Mouse (Mus musculus) liver, embryonic 16.5 days (tissue): ENCODE measurements around the gene Marveld1. TPM values are rescaled to one million over a fixed set of nuclear protein-coding genes. Genes with fewer than 3 reads are reported as not detected.
A peak's percentile ranks its signal among the peaks of the same experiment; 100 is the strongest.

ENCODE experiments used
- ATAC-seq: fragments of 200-750 bp; cut with Nextera tagmentation; 2 replicates; pipeline ENCODE4 v1.8.0; 2017; ENCODE audit warnings: low read depth, mild to moderate bottlenecking, moderate number of reproducible peaks, moderate library complexity
- H3K27ac ChIP-seq: fragments of 300-500 bp; sonication (generic); 2 replicates; pipeline ENCODE4 v1.5.1; 2014; ENCODE audit warnings: mild to moderate bottlenecking, low read length
- H3K27me3 ChIP-seq: fragments of 300-500 bp; sonication (generic); 2 replicates; pipeline ENCODE4 v1.6.1; 2014; ENCODE audit warnings: low read depth, low read length, mixed read lengths; ENCODE audit not compliant: control insufficient read depth, insufficient read depth
- H3K36me3 ChIP-seq: fragments of 300-500 bp; sonication (generic); 2 replicates; pipeline ENCODE4 v1.6.1; 2014; ENCODE audit warnings: mild to moderate bottlenecking; ENCODE audit not compliant: control insufficient read depth, insufficient read depth
- H3K4me1 ChIP-seq: fragments of 300-500 bp; sonication (generic); 2 replicates; pipeline ENCODE4 v1.6.1; 2014; ENCODE audit warnings: low read depth, low read length, mixed read lengths; ENCODE audit not compliant: control insufficient read depth
- H3K4me2 ChIP-seq: fragments of 300-500 bp; sonication (generic); 2 replicates; pipeline ENCODE4 v1.6.1; 2014; ENCODE audit warnings: low read depth, low read length, mixed read lengths
- H3K4me3 ChIP-seq: fragments of 300-500 bp; sonication (generic); 2 replicates; pipeline ENCODE4 v1.5.1; 2014; ENCODE audit warnings: low read depth, mild to moderate bottlenecking, low read length
- H3K9ac ChIP-seq: fragments of 300-500 bp; sonication (generic); 2 replicates; pipeline ENCODE4 v1.6.1; 2014; ENCODE audit warnings: low read depth, low read length
- H3K9me3 ChIP-seq: fragments of 300-500 bp; sonication (generic); replicated peaks from 2 replicates; pipeline ENCODE4 v1.6.1; 2016; ENCODE audit warnings: low read length; ENCODE audit not compliant: control insufficient read depth
- WGBS: fragments of 180-500 bp; shearing (Covaris S2); extraction: QIAGEN DNeasy Blood & Tissue Kit; methylation state at CpG from one replicate; pipeline ENCODE4 v1.1.7; 2014; ENCODE audit not compliant: insufficient replicate concordance; 5-methylcytosine and 5-hydroxymethylcytosine counted together
- polyA plus RNA-seq: library from polyadenylated mRNA; unstranded; fragments of >200 nt; fragmentation: Nextera tagmentation; extraction: Ambion mirVana; gene quantifications from 2 replicates; pipeline ENCODE4 v1.2.1, GENCODE M21; 2015

Gene Marveld1
- 2.0 TPM in 2 replicates for polyA plus RNA-seq

GRCm38 (mm10) chr19:42147170-42147768 lies at the start of gene Marveld1:
Gene Marveld1, plus strand, starts transcription at chr19:42147400.
- Histone ChIP-seq H3K9me3 (no peaks in the 10 kb centered on the region), H3K27me3 (peaks cover 36% of the 10 kb centered on the region), H3K9ac (peak within 1 kb of the TSS; percentile 65), H3K36me3 (no peaks in the 10 kb centered on the region), H3K27ac (peak within 1 kb of the TSS; percentile 84), H3K4me2 (peak within 1 kb of the TSS; percentile 71), H3K4me1 (peaks cover 29% of the 10 kb centered on the region), H3K4me3 (peak within 1 kb of the TSS; percentile 66)
- peak; percentile 51 for ATAC-seq
- WGBS: 1% methylated on average over 25 of the region's 57 CpGs

GRCm38 (mm10) chr19:42099406-42099805 lies 47.8 kb upstream of the Marveld1 start:
- H3K9ac ChIP-seq: no peak overlapping the region
- no peak overlapping the region for H3K4me3 ChIP-seq
- no peaks in the 10 kb centered on the region for H3K9me3 ChIP-seq
- H3K27ac ChIP-seq: no peak overlapping the region
- H3K36me3 ChIP-seq: no peaks in the 10 kb centered on the region; the same call in 1 of the 2 replicates
- WGBS: 70% methylated on average over 3 of the region's 3 CpGs
- H3K4me1 ChIP-seq: no peaks in the 10 kb centered on the region
- H3K4me2 ChIP-seq: no peak overlapping the region
- H3K27me3 ChIP-seq: no peaks in the 10 kb centered on the region
- ATAC-seq: no peak

- no peak for ATAC-seq
- no peaks in the 10 kb centered on the region for H3K36me3 ChIP-seq
- 85% methylated on average over 9 of the region's 9 CpGs for WGBS
- H3K27ac ChIP-seq: no peak overlapping the region
- H3K9ac ChIP-seq: no peak overlapping the region
- H3K9me3 ChIP-seq: no peaks in the 10 kb centered on the region
- no peaks in the 10 kb centered on the region for H3K27me3 ChIP-seq
- H3K4me2 ChIP-seq: no peak overlapping the region
- H3K4me3 ChIP-seq: no peak overlapping the region
- no peaks in the 10 kb centered on the region for H3K4me1 ChIP-seq
Observed at GRCm38 (mm10) chr19:42104681-42105080, 42.5 kb upstream of the Marveld1 start.

GRCm38 (mm10) chr19:42115783-42116335 lies 31.3 kb upstream of the Marveld1 start:
- H3K27me3 ChIP-seq: no peaks in the 10 kb centered on the region
- no peak for ATAC-seq
- no peak overlapping the region for H3K9ac ChIP-seq
- no peaks in the 10 kb centered on the region for H3K9me3 ChIP-seq
- no peaks in the 10 kb centered on the region for H3K4me1 ChIP-seq
- no peak overlapping the region for H3K27ac ChIP-seq
- H3K4me3 ChIP-seq: no peak overlapping the region
- H3K4me2 ChIP-seq: no peak overlapping the region
- WGBS: 67% methylated on average over 4 of the region's 4 CpGs
- peaks cover 4% of the 10 kb centered on the region; the same call in 1 of the 2 replicates for H3K36me3 ChIP-seq

- Histone ChIP-seq H3K9ac (no peak overlapping the region), H3K4me1 (no peaks in the 10 kb centered on the region), H3K9me3 (no peaks in the 10 kb centered on the region), H3K36me3 (peaks cover 4% of the 10 kb centered on the region; the same call in 1 of the 2 replicates), H3K27ac (no peak overlapping the region), H3K4me2 (no peak overlapping the region), H3K4me3 (no peak overlapping the region), H3K27me3 (no peaks in the 10 kb centered on the region)
- ATAC-seq: peak; percentile 56
- WGBS: 75% methylated on average over 9 of the region's 9 CpGs
Observed at GRCm38 (mm10) chr19:42118142-42118541, 29.1 kb upstream of the Marveld1 start.

- WGBS: 58% methylated on average over 5 of the region's 5 CpGs
- peaks cover 4% of the 10 kb centered on the region; the same call in 1 of the 2 replicates for H3K36me3 ChIP-seq
- peak; percentile 81 for ATAC-seq
Observed at GRCm38 (mm10) chr19:42118596-42118995, 28.6 kb upstream of the Marveld1 start.

GRCm38 (mm10) chr19:42120451-42120850 lies 26.7 kb upstream of the Marveld1 start:
- Histone ChIP-seq H3K27ac (no peak overlapping the region), H3K36me3 (peaks cover 4% of the 10 kb centered on the region; the same call in 1 of the 2 replicates), H3K9me3 (no peaks in the 10 kb centered on the region), H3K4me3 (no peak overlapping the region), H3K9ac (no peak overlapping the region), H3K4me1 (no peaks in the 10 kb centered on the region), H3K4me2 (no peak overlapping the region), H3K27me3 (no peaks in the 10 kb centered on the region)
- no peak for ATAC-seq
- 76% methylated on average over 8 of the region's 8 CpGs for whole genome bisulfite sequencing

More at GRCm38 (mm10) chr19:42118596-42118995, 28.6 kb upstream of the Marveld1 start:
- 0 out of 2 replicates have a peak overlapping the region, but pooled peaks have one; percentile 2 for H3K27ac ChIP-seq
- H3K27me3 ChIP-seq: no peaks in the 10 kb centered on the region
- no peak overlapping the region for H3K4me2 ChIP-seq
- H3K4me1 ChIP-seq: no peaks in the 10 kb centered on the region
- no peaks in the 10 kb centered on the region for H3K9me3 ChIP-seq
- H3K9ac ChIP-seq: no peak overlapping the region
- no peak overlapping the region for H3K4me3 ChIP-seq

- no peak for ATAC-seq
- Histone ChIP-seq H3K4me2 (no peak overlapping the region), H3K4me3 (no peak overlapping the region), H3K4me1 (peaks cover 16% of the 10 kb centered on the region), H3K9me3 (no peaks in the 10 kb centered on the region), H3K9ac (no peak overlapping the region), H3K36me3 (0 out of 2 replicates have a peak, but pooled peaks cover 4% of the 10 kb centered on the region), H3K27me3 (no peaks in the 10 kb centered on the region), H3K27ac (no peak overlapping the region)
- 81% methylated on average over 13 of the region's 13 CpGs for WGBS
Observed at GRCm38 (mm10) chr19:42124684-42125083, 22.5 kb upstream of the Marveld1 start.

- Histone ChIP-seq H3K4me2 (no peak overlapping the region), H3K9ac (no peak overlapping the region), H3K4me3 (no peak overlapping the region), H3K27me3 (no peaks in the 10 kb centered on the region), H3K9me3 (no peaks in the 10 kb centered on the region), H3K36me3 (no peaks in the 10 kb centered on the region), H3K4me1 (peaks cover 18% of the 10 kb centered on the region), H3K27ac (no peak overlapping the region)
- ATAC-seq: no peak
- WGBS: 51% methylated on average over 11 of the region's 11 CpGs
Observed at GRCm38 (mm10) chr19:42125501-42126218, 21.5 kb upstream of the Marveld1 start.
